Mouse (Mus musculus) gastrocnemius, adult 8-10 months (tissue): ENCODE results near the gene Lpgat1. TPM values are rescaled to one million over a fixed set of nuclear protein-coding genes. Genes with fewer than 3 reads are reported as not detected.

Experiments used
- total RNA-seq, 4 experiments: library from RNA; stranded (reverse); gene quantifications; 2 replicates each; pipeline ENCODE4 v1.2.4; 2022

Lpgat1 gene
- total RNA-seq, 4 experiments from 2014 or later = 28.5 to 36.4 (median 31.0) TPM

Other genes with a start within 250 kb of the Lpgat1 start
- not detected for gene Dtl, start 142.3 kb upstream of the Lpgat1 start, total RNA-seq
- gene Ints7, start 142.2 kb upstream of the Lpgat1 start, total RNA-seq = 1 to 10 TPM; 4.6 to 5.9 (median 4.8) TPM
- under 1 TPM; 0.27 to 0.99 (median 0.54) TPM for gene Nek2, start 103.6 kb downstream of the Lpgat1 start, total RNA-seq
- gene Slc30a1, start 188.9 kb downstream of the Lpgat1 start, total RNA-seq = 1 to 10 TPM; 5.4 to 8.7 (median 7.3) TPM